Mouse (Mus musculus): ENCODE measurements around the gene Fndc3a. TPM values are rescaled to one million over a fixed set of nuclear protein-coding genes. Genes with fewer than 3 reads are reported as not detected.

Fndc3a gene
- polyA plus RNA-seq, 1 experiment from 2014 or later: 19.5 TPM

GRCm38 (mm10) chr14:72738217-72738616 is 28.4 kb upstream of the Fndc3a start:
- WGBS: 52% methylated on average over 4 of the region's 4 CpGs
- no peak for ATAC-seq (replicated peaks; ENCODE audit: low FRiP score)

DNA sequence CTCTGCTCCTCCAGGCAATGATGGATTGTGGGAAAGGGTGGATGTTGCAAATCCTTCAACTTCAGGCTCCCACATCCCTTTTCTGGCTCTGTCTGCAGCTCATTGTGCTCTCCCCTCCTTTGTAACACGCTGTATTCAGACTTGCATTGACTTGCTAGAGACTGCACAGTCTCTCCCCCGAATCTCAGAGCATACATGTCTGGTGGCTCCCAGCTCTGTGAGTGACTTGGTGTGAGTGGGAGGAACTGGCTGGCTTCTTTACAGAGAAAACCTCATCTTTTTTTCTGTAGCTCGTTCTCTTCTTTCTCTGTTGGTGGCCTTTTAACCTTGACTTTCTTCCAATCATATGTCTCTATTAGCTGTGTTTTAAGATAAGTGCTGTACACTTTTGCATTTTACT is 16.1 kb upstream of the Fndc3a start:
- H3K27me3 ChIP-seq (replicated peaks; ENCODE audit: control insufficient read depth, insufficient read depth, low read length): no peaks in the 10 kb centered on the region
- H3K36me3 ChIP-seq (ENCODE audit: control insufficient read depth, insufficient read depth, low read length): no peaks in the 10 kb centered on the region
- DNase-seq (ENCODE audit: low spot score) (no peak), ATAC-seq (replicated peaks; ENCODE audit: low FRiP score) (no peak)
- H3K9ac ChIP-seq (ENCODE audit: low read depth, low read length): no peak overlapping the region
- no peak overlapping the region for H3K4me2 ChIP-seq
- H3K27ac ChIP-seq (ENCODE audit: low read depth, low read length): no peak overlapping the region
- no peaks in the 10 kb centered on the region for H3K9me3 ChIP-seq (ENCODE audit: control insufficient read depth, low read length)
- 65% methylated on average over 3 of the region's 3 CpGs for WGBS
- no peaks in the 10 kb centered on the region for H3K4me1 ChIP-seq (replicated peaks; ENCODE audit: control insufficient read depth, insufficient read depth, low read length)
- H3K4me3 ChIP-seq (ENCODE audit: low read depth, low read length): no peak overlapping the region

More at GRCm38 (mm10) chr14:72738217-72738616, 28.4 kb upstream of the Fndc3a start:
- H3K9me3 ChIP-seq (ENCODE audit: control insufficient read depth, low read length): no peaks in the 10 kb centered on the region
- H3K27ac ChIP-seq (ENCODE audit: low read depth, low read length): no peak overlapping the region
- no peaks in the 10 kb centered on the region for H3K27me3 ChIP-seq (replicated peaks; ENCODE audit: control insufficient read depth, insufficient read depth, low read length)
- no peaks in the 10 kb centered on the region for H3K36me3 ChIP-seq (ENCODE audit: control insufficient read depth, insufficient read depth, low read length)
- H3K9ac ChIP-seq (ENCODE audit: low read depth, low read length): no peak overlapping the region
- H3K4me2 ChIP-seq: no peak overlapping the region
- H3K4me1 ChIP-seq (replicated peaks; ENCODE audit: control insufficient read depth, insufficient read depth, low read length): no peaks in the 10 kb centered on the region
- no peak for DNase-seq (ENCODE audit: low spot score)
- no peak overlapping the region for H3K4me3 ChIP-seq (ENCODE audit: low read depth, low read length)

- 50% methylated on average over 3 of the region's 3 CpGs for WGBS
- H3K27ac ChIP-seq (ENCODE audit: low read depth, low read length): no peak overlapping the region
These were observed 12.7 kb upstream of the Fndc3a start for GRCm38 (mm10) chr14:72722274-72723053.

DNA sequence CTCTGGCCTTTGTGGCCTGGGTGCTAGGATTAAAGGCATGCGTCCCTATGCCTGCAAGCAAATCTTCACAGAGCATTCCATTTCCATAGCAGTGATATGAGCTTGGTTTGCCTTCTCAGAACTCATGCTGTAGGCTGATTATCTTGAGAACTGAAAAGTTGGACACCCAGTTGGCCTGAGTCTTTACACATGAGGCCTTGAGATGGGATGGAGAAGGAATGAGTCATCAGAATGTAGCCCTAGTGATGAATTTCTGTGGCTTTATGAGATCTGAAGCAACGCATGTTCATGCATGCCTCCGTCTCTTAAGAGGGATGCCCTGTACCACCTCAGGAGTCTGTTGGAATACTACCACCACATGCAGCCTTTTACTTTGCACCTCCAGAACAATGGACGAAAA is 6.4 kb upstream of the Fndc3a start:
- no peaks in the 10 kb centered on the region for H3K27me3 ChIP-seq (replicated peaks; ENCODE audit: control insufficient read depth, insufficient read depth, low read length)
- no peak for ATAC-seq (replicated peaks; ENCODE audit: low FRiP score)
- no peak overlapping the region for H3K4me3 ChIP-seq (ENCODE audit: low read depth, low read length)
- no peaks in the 10 kb centered on the region for H3K36me3 ChIP-seq (ENCODE audit: control insufficient read depth, insufficient read depth, low read length)
- H3K4me2 ChIP-seq: no peak overlapping the region
- WGBS: 87% methylated on average over 4 of the region's 4 CpGs
- H3K9me3 ChIP-seq (ENCODE audit: control insufficient read depth, low read length): no peaks in the 10 kb centered on the region
- DNase-seq (ENCODE audit: low spot score): no peak
- H3K9ac ChIP-seq (ENCODE audit: low read depth, low read length): no peak overlapping the region
- no peaks in the 10 kb centered on the region; the same call in 1 of the 2 replicates for H3K4me1 ChIP-seq (replicated peaks; ENCODE audit: control insufficient read depth, insufficient read depth, low read length)
- no peak overlapping the region for H3K27ac ChIP-seq (ENCODE audit: low read depth, low read length)

More at GRCm38 (mm10) chr14:72722274-72723053, 12.7 kb upstream of the Fndc3a start:
- Histone ChIP-seq H3K9me3 (ENCODE audit: control insufficient read depth, low read length) (no peaks in the 10 kb centered on the region), H3K27me3 (replicated peaks; ENCODE audit: control insufficient read depth, insufficient read depth, low read length) (no peaks in the 10 kb centered on the region), H3K4me2 (no peak overlapping the region), H3K9ac (ENCODE audit: low read depth, low read length) (no peak overlapping the region), H3K4me1 (replicated peaks; ENCODE audit: control insufficient read depth, insufficient read depth, low read length) (no peaks in the 10 kb centered on the region), H3K36me3 (ENCODE audit: control insufficient read depth, insufficient read depth, low read length) (no peaks in the 10 kb centered on the region), H3K4me3 (ENCODE audit: low read depth, low read length) (no peak overlapping the region)
- no peak for ATAC-seq (replicated peaks; ENCODE audit: low FRiP score)
- DNase-seq (ENCODE audit: low spot score): no peak

DNA sequence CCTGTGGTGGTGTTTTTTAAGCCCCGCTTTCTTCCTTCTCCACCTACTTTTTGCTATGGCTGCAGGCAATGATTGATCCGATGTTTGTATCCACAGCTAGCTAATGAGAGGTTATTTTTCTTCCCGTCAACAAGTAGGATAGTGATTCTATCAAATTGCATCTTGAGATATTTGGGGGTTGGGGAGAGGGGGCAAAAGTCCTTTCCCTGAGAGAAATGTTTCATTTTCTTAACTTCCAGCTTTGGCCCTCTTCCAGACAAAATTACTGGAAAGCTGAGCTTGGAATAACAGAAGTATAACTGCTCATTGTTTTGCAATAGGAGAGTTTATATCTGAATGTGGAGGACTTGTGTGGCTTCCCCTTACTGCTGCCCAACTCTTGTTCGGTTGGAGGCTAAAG is 1.3 kb upstream of the Fndc3a start:
- 48% methylated on average over 4 of the region's 4 CpGs for WGBS
- peak overlapping the region; percentile 91; the same call in 1 of the 2 replicates for H3K4me2 ChIP-seq
- H3K4me3 ChIP-seq (ENCODE audit: low read depth, low read length): no peak overlapping the region

GRCm38 (mm10) chr14:72710341-72711027 is 681 bp upstream of the Fndc3a start:
- ATAC-seq (replicated peaks; ENCODE audit: low FRiP score) (peak; percentile 51), DNase-seq (ENCODE audit: low spot score) (peak; percentile 57)
- Histone ChIP-seq H3K4me1 (replicated peaks; ENCODE audit: control insufficient read depth, insufficient read depth, low read length) (peaks cover 8% of the 10 kb centered on the region; the same call in 1 of the 2 replicates), H3K4me3 (ENCODE audit: low read depth, low read length) (peak overlapping the region; percentile 75), H3K9me3 (ENCODE audit: control insufficient read depth, low read length) (no peaks in the 10 kb centered on the region), H3K27me3 (replicated peaks; ENCODE audit: control insufficient read depth, insufficient read depth, low read length) (no peaks in the 10 kb centered on the region), H3K4me2 (peak overlapping the region; percentile 91), H3K9ac (ENCODE audit: low read depth, low read length) (peak overlapping the region; percentile 81), H3K36me3 (ENCODE audit: control insufficient read depth, insufficient read depth, low read length) (no peaks in the 10 kb centered on the region), H3K27ac (ENCODE audit: low read depth, low read length) (peak overlapping the region; percentile 68)
- 3% methylated on average over 38 of the region's 38 CpGs for WGBS

More for the DNA sequence above, 1.3 kb upstream of the Fndc3a start:
- H3K9ac ChIP-seq (ENCODE audit: low read depth, low read length): no peak overlapping the region
- H3K4me1 ChIP-seq (replicated peaks; ENCODE audit: control insufficient read depth, insufficient read depth, low read length): peaks cover 8% of the 10 kb centered on the region; the same call in 1 of the 2 replicates
- H3K27ac ChIP-seq (ENCODE audit: low read depth, low read length): no peak overlapping the region
- DNase-seq (ENCODE audit: low spot score): no peak
- no peak for ATAC-seq (replicated peaks; ENCODE audit: low FRiP score)
- H3K27me3 ChIP-seq (replicated peaks; ENCODE audit: control insufficient read depth, insufficient read depth, low read length): no peaks in the 10 kb centered on the region
- H3K9me3 ChIP-seq (ENCODE audit: control insufficient read depth, low read length): no peaks in the 10 kb centered on the region
- H3K36me3 ChIP-seq (ENCODE audit: control insufficient read depth, insufficient read depth, low read length): no peaks in the 10 kb centered on the region

- H3K27ac ChIP-seq (ENCODE audit: low read depth, low read length): peak overlapping the region; percentile 68
- no peaks in the 10 kb centered on the region for H3K36me3 ChIP-seq (ENCODE audit: control insufficient read depth, insufficient read depth, low read length)
- peak overlapping the region; percentile 81 for H3K9ac ChIP-seq (ENCODE audit: low read depth, low read length)
- peak; percentile 77 for ATAC-seq (replicated peaks; ENCODE audit: low FRiP score)
- H3K4me2 ChIP-seq: peak overlapping the region; percentile 91
- no peaks in the 10 kb centered on the region for H3K9me3 ChIP-seq (ENCODE audit: control insufficient read depth, low read length)
- H3K4me3 ChIP-seq (ENCODE audit: low read depth, low read length): peak overlapping the region; percentile 75
- under 1% methylated on average over 53 of the region's 70 CpGs for WGBS
- peak; percentile 56 for DNase-seq (ENCODE audit: low spot score)
- H3K27me3 ChIP-seq (replicated peaks; ENCODE audit: control insufficient read depth, insufficient read depth, low read length): no peaks in the 10 kb centered on the region
- H3K4me1 ChIP-seq (replicated peaks; ENCODE audit: control insufficient read depth, insufficient read depth, low read length): peaks cover 8% of the 10 kb centered on the region; the same call in 1 of the 2 replicates
These were observed 603 bp downstream of the Fndc3a start for GRCm38 (mm10) chr14:72709091-72709709.

GRCm38 (mm10) chr14:72708581-72708991 is 1.2 kb downstream of the Fndc3a start:
- Histone ChIP-seq H3K4me2 (peak overlapping the region; percentile 91), H3K27ac (ENCODE audit: low read depth, low read length) (no peak overlapping the region), H3K27me3 (replicated peaks; ENCODE audit: control insufficient read depth, insufficient read depth, low read length) (no peaks in the 10 kb centered on the region), H3K36me3 (ENCODE audit: control insufficient read depth, insufficient read depth, low read length) (no peaks in the 10 kb centered on the region), H3K9ac (ENCODE audit: low read depth, low read length) (no peak overlapping the region; the same call in 1 of the 2 replicates), H3K4me3 (ENCODE audit: low read depth, low read length) (peak overlapping the region; percentile 75), H3K4me1 (replicated peaks; ENCODE audit: control insufficient read depth, insufficient read depth, low read length) (peaks cover 8% of the 10 kb centered on the region; the same call in 1 of the 2 replicates), H3K9me3 (ENCODE audit: control insufficient read depth, low read length) (no peaks in the 10 kb centered on the region)
- no peak for ATAC-seq (replicated peaks; ENCODE audit: low FRiP score)
- no peak for DNase-seq (ENCODE audit: low spot score)
- WGBS: 35% methylated on average over 11 of the region's 11 CpGs

Measured in liver, embryonic 11.5 days (tissue).